25 mouse cellular contexts compared by ENCODE assay signal in genomic region chr5:112979710-112980109, GRCm38 (mm10). TPM values are rescaled to one million over a fixed set of nuclear protein-coding genes. Genes with fewer than 3 reads are reported as not detected.
DNase-seq lines count a peak whose midpoint lies in the region; ATAC-seq lines count a peak whose summit lies in the region.
"Had no signal": no experiment of that assay in that cellular context is flagged by ENCODE, and none has a peak within 500 bp of the region (broad histone marks: within the 10 kb centered on the region; RNA-seq: fewer than 3 reads in every experiment).

No protein-coding gene starts in this region.

- H3K27me3 ChIP-seq in neural tube, embryonic 13.5 days: no peaks in the 10 kb centered on the region
- H3K27me3 ChIP-seq in neural tube, embryonic 15.5 days (replicated peaks): no peaks in the 10 kb centered on the region
- no peaks in the 10 kb centered on the region for H3K27me3 ChIP-seq in midbrain, embryonic 14.5 days (ENCODE audit: control insufficient read depth, insufficient read depth, low read length)
- H3K27me3 ChIP-seq: CH12.LX had no signal

- 0 out of 2 replicates have a peak overlapping the region, but pooled peaks have one; percentile 18 for H3K27ac ChIP-seq in neural tube, embryonic 13.5 days (replicated peaks)
- no peak overlapping the region for H3K27ac ChIP-seq in neural tube, embryonic 15.5 days (replicated peaks)
- no peak overlapping the region for H3K27ac ChIP-seq in midbrain, embryonic 14.5 days (replicated peaks; ENCODE audit: low read depth, low read length)

- H3K9me3 ChIP-seq in neural tube, embryonic 13.5 days: peaks cover 3% of the 10 kb centered on the region; the same call in 1 of the 2 replicates
- no peaks in the 10 kb centered on the region for H3K9me3 ChIP-seq in neural tube, embryonic 15.5 days (replicated peaks)
- H3K9me3 ChIP-seq in midbrain, embryonic 14.5 days (ENCODE audit: control insufficient read depth, low read length): no peaks in the 10 kb centered on the region

- H3K4me1 ChIP-seq in neural tube, embryonic 13.5 days (replicated peaks): no peaks in the 10 kb centered on the region
- H3K4me1 ChIP-seq in neural tube, embryonic 15.5 days: no peaks in the 10 kb centered on the region; the same call in 1 of the 2 replicates
- no peaks in the 10 kb centered on the region for H3K4me1 ChIP-seq in midbrain, embryonic 14.5 days (ENCODE audit: control insufficient read depth, insufficient read depth, low read length)

- H3K9ac ChIP-seq in neural tube, embryonic 13.5 days: no peak overlapping the region
- no peak overlapping the region for H3K9ac ChIP-seq in neural tube, embryonic 15.5 days (replicated peaks)
- H3K9ac ChIP-seq in midbrain, embryonic 14.5 days (replicated peaks; ENCODE audit: low read length): no peak overlapping the region

- no peak for ATAC-seq in neural tube, embryonic 13.5 days (ENCODE audit: low read depth)
- ATAC-seq in neural tube, embryonic 15.5 days (ENCODE audit: low FRiP score): no peak
- peak; percentile 54 for ATAC-seq in common myeloid progenitor, adult 5-6 weeks (replicated peaks; ENCODE audit: low read depth, poor library complexity, severe bottlenecking)
- ATAC-seq in megakaryocyte progenitor cell, adult 5-6 weeks (replicated peaks; ENCODE audit: poor library complexity): 0 out of 2 replicates have a peak, but pooled peaks have one; percentile 24
- ATAC-seq in midbrain, embryonic 14.5 days (ENCODE audit: low FRiP score, low TSS enrichment): no peak
- ATAC-seq: activated CD4-positive, CD25-positive, alpha-beta regulatory T cell, adult 4 months; CD4-positive, CD25-positive, alpha-beta regulatory T cell, adult 4 months; Patski had no signal

- H3K4me3 ChIP-seq in neural tube, embryonic 13.5 days: no peak overlapping the region
- no peak overlapping the region for H3K4me3 ChIP-seq in neural tube, embryonic 15.5 days (replicated peaks)
- no peak overlapping the region for H3K4me3 ChIP-seq in midbrain, embryonic 14.5 days (replicated peaks; ENCODE audit: low read depth, low read length)

- peak; percentile 75 for DNase-seq in 416B (ENCODE audit: low read depth)
- no peak for DNase-seq in thymus, postnatal 4 days
- no peak for DNase-seq in heart, postnatal 36 days
- no peak for DNase-seq in midbrain, embryonic 14.5 days
- DNase-seq: adrenal gland, adult 2 months; adrenal gland, adult 8-10 months; adrenal gland, postnatal 10 days; adrenal gland, postnatal 14 days; adrenal gland, postnatal 25 days; adrenal gland, postnatal 36 days; B cell, adult 2 months; cerebellum, adult 11 months; cerebellum, adult 11-12 months; cerebellum, adult 18-20 months had no signal

- H3K36me3 ChIP-seq in neural tube, embryonic 13.5 days: no peaks in the 10 kb centered on the region
- H3K36me3 ChIP-seq in neural tube, embryonic 15.5 days: no peaks in the 10 kb centered on the region
- no peaks in the 10 kb centered on the region for H3K36me3 ChIP-seq in midbrain, embryonic 14.5 days (ENCODE audit: control insufficient read depth, insufficient read depth, low read length)
- H3K36me3 ChIP-seq: G1E had no signal

- WGBS in neural tube, embryonic 13.5 days: 81% methylated on average over 7 of the region's 7 CpGs
- WGBS in neural tube, embryonic 15.5 days: 55% methylated on average over 7 of the region's 7 CpGs
- 74% methylated on average over 7 of the region's 7 CpGs for WGBS in midbrain, embryonic 14.5 days

- intact Hi-C loops in heart, postnatal 36 days (cut with DNase I): no loop called here

- no peak overlapping the region for H3K4me2 ChIP-seq in neural tube, embryonic 13.5 days
- H3K4me2 ChIP-seq in neural tube, embryonic 15.5 days: no peak overlapping the region
- no peak overlapping the region for H3K4me2 ChIP-seq in midbrain, embryonic 14.5 days (ENCODE audit: low read length)

RNA-seq across cellular contexts. Expression of gene Grk3, which starts 35.9 kb away (rescaled TPM):
- polyA plus RNA-seq in neural tube, embryonic 13.5 days (2015; fragmentation: Nextera tagmentation; extraction: Ambion mirVana): 11.4 and 12.0 TPM in 2 replicates
- polyA plus RNA-seq in neural tube, embryonic 15.5 days (2015; fragmentation: Nextera tagmentation; extraction: Ambion mirVana): 22.4 and 23.3 TPM in 2 replicates
- total RNA-seq in common myeloid progenitor, adult 5-6 weeks (2017): 26.0 and 27.2 TPM in 2 replicates
- total RNA-seq in megakaryocyte progenitor cell, adult 5-6 weeks (2015): 17.0 and 18.6 TPM in 2 replicates
- 18.7 and 21.8 TPM in 2 replicates for total RNA-seq in megakaryocyte progenitor cell, adult 5-6 weeks (2017)
- 1 to 10 TPM; 5.0 to 5.3 TPM for total RNA-seq in heart, postnatal 36 days (2021)
- 16.3 and 18.7 TPM in 2 replicates for polyA plus RNA-seq in midbrain, embryonic 14.5 days (2014; fragmentation: Nextera tagmentation; extraction: Ambion mirVana)
- total RNA-seq: CH12.LX, MEL had no signal
- polyA plus RNA-seq: activated CD4-positive, CD25-positive, alpha-beta regulatory T cell, adult 4 months; C2C12; G1E; Patski had no signal

Comparison
In these comparisons a context has a peak if more than half of its experiments do, and no peak if none do; other contexts are left out.
1. ATAC-seq: peak in common myeloid progenitor, adult 5-6 weeks (single experiment) and megakaryocyte progenitor cell, adult 5-6 weeks (single experiment); none in neural tube, embryonic 13.5 days (single experiment), neural tube, embryonic 15.5 days (single experiment) and midbrain, embryonic 14.5 days (single experiment).